Mouse (Mus musculus) limb, embryonic 14.5 days (tissue): ENCODE data around the gene Tm9sf1. TPM values are rescaled to one million over a fixed set of nuclear protein-coding genes. Genes with fewer than 3 reads are reported as not detected.
A peak's percentile ranks its signal among the peaks of the same experiment; 100 is the strongest.

Source experiments
- ATAC-seq: fragments of 200-750 bp; cut with Nextera tagmentation; 2 replicates; pipeline ENCODE4 v1.8.0; 2017; ENCODE audit warnings: low read depth, moderate number of reproducible peaks, moderate TSS enrichment; ENCODE audit not compliant: low FRiP score
- DNase-seq: peaks from one replicate; pipeline ENCODE4 v3.0.0-alpha.2; 2015; ENCODE audit warnings: low spot score
- H3K27ac ChIP-seq: fragments of 300-500 bp; sonication (generic); replicated peaks from 2 replicates; pipeline ENCODE4 v1.5.1; 2014; ENCODE audit warnings: low read depth, mild to moderate bottlenecking, low read length, moderate library complexity, mixed read lengths
- H3K27me3 ChIP-seq: fragments of 300-500 bp; sonication (generic); 2 replicates; pipeline ENCODE4 v1.6.1; 2014; ENCODE audit warnings: low read length, mixed read lengths; ENCODE audit not compliant: control insufficient read depth, insufficient read depth
- H3K36me3 ChIP-seq: fragments of 300-500 bp; sonication (generic); 2 replicates; pipeline ENCODE4 v1.6.1; 2014; ENCODE audit warnings: mild to moderate bottlenecking, low read length, moderate library complexity, mixed read lengths; ENCODE audit not compliant: control insufficient read depth, insufficient read depth
- H3K4me1 ChIP-seq: fragments of 300-500 bp; sonication (generic); 2 replicates; pipeline ENCODE4 v1.6.1; 2014; ENCODE audit warnings: antibody characterized with exemption, low read length, mixed read lengths; ENCODE audit not compliant: control insufficient read depth, insufficient read depth
- H3K4me2 ChIP-seq: fragments of 300-500 bp; sonication (generic); replicated peaks from 2 replicates; pipeline ENCODE4 v1.6.1; 2014; ENCODE audit warnings: low read depth, mild to moderate bottlenecking, low read length, moderate library complexity; ENCODE audit not compliant: severe bottlenecking
- H3K4me3 ChIP-seq: fragments of 300-500 bp; sonication (generic); replicated peaks from 2 replicates; pipeline ENCODE4 v1.5.1; 2014; ENCODE audit warnings: low read length
- H3K9ac ChIP-seq: fragments of 300-500 bp; sonication (generic); 2 replicates; pipeline ENCODE4 v1.6.1; 2014; ENCODE audit warnings: mild to moderate bottlenecking, low read depth, low read length, moderate library complexity; ENCODE audit not compliant: severe bottlenecking
- H3K9me3 ChIP-seq: fragments of 300-500 bp; sonication (generic); 2 replicates; pipeline ENCODE4 v1.6.1; 2016; ENCODE audit warnings: low read length; ENCODE audit not compliant: control insufficient read depth
- POLR2A ChIP-seq: fragments of 200-500 bp; IDR thresholded peaks from 2 replicates; pipeline ENCODE4 v1.8.0; 2012; ENCODE audit warnings: inconsistent platforms, mild to moderate bottlenecking, moderate library complexity, borderline replicate concordance; ENCODE audit not compliant: insufficient read depth, insufficient read length; ENCODE audit errors: extremely low read depth
- WGBS: fragments of 180-500 bp; shearing (Covaris S2); extraction: QIAGEN DNeasy Blood & Tissue Kit; methylation state at CpG from one replicate; pipeline ENCODE4 v1.1.7; 2014; 5-methylcytosine and 5-hydroxymethylcytosine counted together
- polyA plus RNA-seq, 2 experiments: library from polyadenylated mRNA; depleted of rRNA in 1 of 2; stranded (reverse) in 1 of 2; unstranded in 1 of 2; fragments of >200 nt; fragmentation: Nextera tagmentation in 1 of 2; extraction: Ambion mirVana in 1 of 2; gene quantifications; 2 replicates each; pipeline versions ENCODE4 v1.2.1 to v1.2.3; 2012 to 2014

The Tm9sf1 gene
- polyA plus RNA-seq, 2 experiments: 92.3 to 111 TPM

GRCm38 (mm10) chr14:55596036-55596690 lies 47.4 kb downstream of the Tm9sf1 start:
- no peak overlapping the region for H3K27ac ChIP-seq
- H3K36me3 ChIP-seq: peaks cover 64% of the 10 kb centered on the region
- H3K4me3 ChIP-seq: no peak overlapping the region
- no peak overlapping the region for H3K4me2 ChIP-seq
- TF ChIP-seq POLR2A: no peak
- no peak overlapping the region for H3K9ac ChIP-seq
- DNase-seq (no peak), ATAC-seq (no peak)
- no peaks in the 10 kb centered on the region for H3K9me3 ChIP-seq
- H3K27me3 ChIP-seq: no peaks in the 10 kb centered on the region
- peaks cover 8% of the 10 kb centered on the region for H3K4me1 ChIP-seq
- WGBS: 74% methylated on average over 13 of the region's 13 CpGs

GRCm38 (mm10) chr14:55592226-55592625 lies 51.4 kb downstream of the Tm9sf1 start:
- TF ChIP-seq POLR2A: no peak
- H3K27ac ChIP-seq: no peak overlapping the region
- DNase-seq: no peak
- peaks cover 15% of the 10 kb centered on the region for H3K4me1 ChIP-seq
- peak overlapping the region; percentile 85 for H3K4me2 ChIP-seq
- H3K9me3 ChIP-seq: no peaks in the 10 kb centered on the region
- WGBS: 4% methylated on average over 16 of the region's 16 CpGs
- peak overlapping the region; percentile 91 for H3K4me3 ChIP-seq
- H3K36me3 ChIP-seq: peaks cover 53% of the 10 kb centered on the region
- H3K27me3 ChIP-seq: no peaks in the 10 kb centered on the region
- no peak for ATAC-seq
- H3K9ac ChIP-seq: peak overlapping the region; percentile 74

- Histone ChIP-seq H3K36me3 (peaks cover 48% of the 10 kb centered on the region), H3K4me3 (peak within 1 kb of the TSS; percentile 91), H3K9me3 (no peaks in the 10 kb centered on the region), H3K4me2 (peak within 1 kb of the TSS; percentile 85), H3K4me1 (peaks cover 15% of the 10 kb centered on the region), H3K27me3 (no peaks in the 10 kb centered on the region), H3K9ac (peak within 1 kb of the TSS; percentile 74), H3K27ac (peak within 1 kb of the TSS; percentile 91)
- peak; percentile 96 for DNase-seq
- peak; percentile 89 for ATAC-seq
- 0% methylated on average over 33 of the region's 33 CpGs for WGBS
- 0 out of 2 replicates have a peak, but pooled peaks have one; percentile 40 for TF ChIP-seq POLR2A
Observed at GRCm38 (mm10) chr14:55591331-55591891, 52.2 kb downstream of the Tm9sf1 start, which contains the start of gene Rnf31. TSS of gene Rnf31 (plus strand) at chr14:55591708.

GRCm38 (mm10) chr14:55590748-55591330 lies 52.8 kb downstream of the Tm9sf1 start, which contains the start of gene Psme2:
TSS of gene Psme2 (minus strand) at chr14:55591113.
- TF ChIP-seq POLR2A: no peak
- ATAC-seq: peak; percentile 96

GRCm38 (mm10) chr14:55589771-55590448 lies 53.7 kb downstream of the Tm9sf1 start:
- peaks cover 34% of the 10 kb centered on the region for H3K36me3 ChIP-seq
- H3K27me3 ChIP-seq: no peaks in the 10 kb centered on the region
- 83% methylated on average over 11 of the region's 11 CpGs for WGBS
- DNase-seq (no peak), ATAC-seq (no peak)
- H3K4me1 ChIP-seq: peaks cover 15% of the 10 kb centered on the region
- no peaks in the 10 kb centered on the region for H3K9me3 ChIP-seq
- H3K27ac ChIP-seq: peak overlapping the region; percentile 76; the same call in 1 of the 2 replicates
- peak overlapping the region; percentile 91 for H3K4me3 ChIP-seq
- peak overlapping the region; percentile 85 for H3K4me2 ChIP-seq
- no peak for TF ChIP-seq POLR2A
- peak overlapping the region; percentile 57 for H3K9ac ChIP-seq

More at GRCm38 (mm10) chr14:55590748-55591330, 52.8 kb downstream of the Tm9sf1 start, which contains the start of gene Psme2:
- H3K36me3 ChIP-seq: peaks cover 42% of the 10 kb centered on the region
- peak within 1 kb of the TSS; percentile 91 for H3K27ac ChIP-seq
- peak; percentile 98 for DNase-seq
- peak within 1 kb of the TSS; percentile 74 for H3K9ac ChIP-seq
- under 1% methylated on average over 22 of the region's 22 CpGs for WGBS
- H3K4me2 ChIP-seq: peak within 1 kb of the TSS; percentile 85
- no peaks in the 10 kb centered on the region for H3K27me3 ChIP-seq
- H3K9me3 ChIP-seq: no peaks in the 10 kb centered on the region
- peak within 1 kb of the TSS; percentile 91 for H3K4me3 ChIP-seq
- H3K4me1 ChIP-seq: peaks cover 15% of the 10 kb centered on the region
